In the genomic region with DNA sequence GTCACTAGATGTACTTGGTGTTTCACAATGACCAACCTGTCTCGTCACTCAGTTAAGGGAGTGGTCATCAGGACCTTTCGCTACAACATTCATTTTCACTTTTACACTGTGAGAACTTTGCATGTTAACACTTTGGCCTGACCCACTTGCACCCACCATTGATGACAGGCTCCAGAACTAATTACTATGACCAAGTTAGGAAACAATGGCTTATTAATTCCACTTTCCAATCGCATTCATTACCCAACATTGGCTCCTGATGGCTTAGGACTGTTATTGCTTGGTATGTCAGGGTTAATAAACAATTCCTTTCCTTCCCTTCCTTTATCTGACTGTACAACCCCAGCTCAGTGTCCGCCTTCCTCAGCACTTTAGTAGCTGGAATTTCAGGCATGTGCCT, we compare ENCODE assay signal across 17 mouse cellular contexts.
"Had no signal": no experiment of that assay in that cellular context is flagged by ENCODE, and none has a peak within 500 bp of the region (broad histone marks: within the 10 kb centered on the region; RNA-seq: fewer than 3 reads in every experiment).

No protein-coding gene starts in this region.

- H3K4me3 ChIP-seq: intestine, embryonic 15.5 days; left cerebral cortex, adult 2 months; liver, embryonic 13.5 days; megakaryocyte, embryonic 14.5 days; midbrain, embryonic 10.5 days; midbrain, embryonic 13.5 days; myocyte had no signal

- H3K9ac ChIP-seq: intestine, embryonic 15.5 days; liver, embryonic 13.5 days; midbrain, embryonic 13.5 days had no signal

- ATAC-seq: intestine, embryonic 15.5 days; lung, postnatal 0 days; midbrain, embryonic 13.5 days; midbrain, embryonic 16.5 days had no signal

- H3K27ac ChIP-seq: intestine, embryonic 15.5 days; left cerebral cortex, adult 2 months; liver, embryonic 13.5 days; midbrain, embryonic 10.5 days; midbrain, embryonic 13.5 days had no signal

- H3K9me3 ChIP-seq: intestine, embryonic 15.5 days; liver, embryonic 13.5 days; megakaryocyte, embryonic 14.5 days; midbrain, embryonic 10.5 days; midbrain, embryonic 13.5 days had no signal

- H3K27me3 ChIP-seq: intestine, embryonic 15.5 days; liver, embryonic 13.5 days; megakaryocyte, embryonic 14.5 days; midbrain, embryonic 13.5 days had no signal

- DNase-seq: kidney, adult 11 months; kidney, adult 8-10 months; kidney, postnatal 36 days; layer of hippocampus, postnatal 36 days; liver, embryonic 13.5 days; lung, adult 2 months; lung, postnatal 36 days; thymus, adult 18-20 months; thymus, postnatal 36 days had no signal

- H3K4me1 ChIP-seq: intestine, embryonic 15.5 days; liver, embryonic 13.5 days; megakaryocyte, embryonic 14.5 days; midbrain, embryonic 10.5 days; midbrain, embryonic 13.5 days had no signal

- H3K36me3 ChIP-seq: intestine, embryonic 15.5 days; liver, embryonic 13.5 days; midbrain, embryonic 10.5 days; midbrain, embryonic 13.5 days had no signal

- H3K4me2 ChIP-seq: intestine, embryonic 15.5 days; liver, embryonic 13.5 days; midbrain, embryonic 13.5 days had no signal
